Mouse (Mus musculus) embryonic facial prominence, embryonic 14.5 days (tissue): ENCODE results near the gene Ccdc181. TPM values are rescaled to one million over a fixed set of nuclear protein-coding genes. Genes with fewer than 3 reads are reported as not detected.

Source experiments
- ATAC-seq: fragments of 200-750 bp; cut with Nextera tagmentation; 2 replicates; pipeline ENCODE4 v1.8.0; 2017; ENCODE audit warnings: low read depth, moderate number of reproducible peaks, moderate TSS enrichment
- DNase-seq: peaks from one replicate; pipeline ENCODE4 v3.0.0-alpha.2; 2015; ENCODE audit warnings: low spot score
- H3K27ac ChIP-seq: fragments of 300-500 bp; sonication (generic); replicated peaks from 2 replicates; pipeline ENCODE4 v1.5.1; 2014; ENCODE audit warnings: low read depth, mild to moderate bottlenecking, low read length, moderate library complexity
- H3K27me3 ChIP-seq: fragments of 300-500 bp; sonication (generic); replicated peaks from 2 replicates; pipeline ENCODE4 v1.6.1; 2014; ENCODE audit warnings: low read length; ENCODE audit not compliant: control insufficient read depth, insufficient read depth
- H3K36me3 ChIP-seq: fragments of 300-500 bp; sonication (generic); 2 replicates; pipeline ENCODE4 v1.6.1; 2014; ENCODE audit warnings: low read length, mixed read lengths; ENCODE audit not compliant: control insufficient read depth, insufficient read depth
- H3K4me1 ChIP-seq: fragments of 300-500 bp; sonication (generic); 2 replicates; pipeline ENCODE4 v1.6.1; 2014; ENCODE audit warnings: antibody characterized with exemption, low read length; ENCODE audit not compliant: control insufficient read depth, insufficient read depth
- H3K4me2 ChIP-seq: fragments of 300-500 bp; sonication (generic); 2 replicates; pipeline ENCODE4 v1.6.1; 2014; ENCODE audit warnings: low read depth, mild to moderate bottlenecking, low read length, moderate library complexity, mixed read lengths
- H3K4me3 ChIP-seq: fragments of 300-500 bp; sonication (generic); 2 replicates; pipeline ENCODE4 v1.5.1; 2014; ENCODE audit warnings: low read depth, mild to moderate bottlenecking, low read length
- H3K9ac ChIP-seq: fragments of 300-500 bp; sonication (generic); 2 replicates; pipeline ENCODE4 v1.6.1; 2014; ENCODE audit warnings: low read depth, mild to moderate bottlenecking, low read length, moderate library complexity, mixed read lengths
- H3K9me3 ChIP-seq: fragments of 300-500 bp; sonication (generic); 2 replicates; pipeline ENCODE4 v1.6.1; 2016; ENCODE audit warnings: low read length; ENCODE audit not compliant: control insufficient read depth
- WGBS: fragments of 180-500 bp; shearing (Covaris S2); extraction: QIAGEN DNeasy Blood & Tissue Kit; methylation state at CpG from one replicate; pipeline ENCODE4 v1.1.7; 2014; 5-methylcytosine and 5-hydroxymethylcytosine counted together
- polyA plus RNA-seq: library from polyadenylated mRNA; unstranded; fragments of >200 nt; fragmentation: Nextera tagmentation; extraction: Ambion mirVana; gene quantifications from 2 replicates; pipeline ENCODE4 v1.2.1, GENCODE M21; 2014

Gene Ccdc181
- polyA plus RNA-seq, 1 experiment from 2014 or later: 9.8 TPM

- no peaks in the 10 kb centered on the region for H3K9me3 ChIP-seq
- no peak overlapping the region for H3K4me2 ChIP-seq
- H3K9ac ChIP-seq: no peak overlapping the region
- 80% methylated on average over 14 of the region's 14 CpGs for WGBS
- no peak for DNase-seq
- ATAC-seq: no peak
- no peaks in the 10 kb centered on the region for H3K4me1 ChIP-seq
- no peak overlapping the region for H3K27ac ChIP-seq
- no peak overlapping the region for H3K4me3 ChIP-seq
- H3K27me3 ChIP-seq: no peaks in the 10 kb centered on the region
- 0 out of 2 replicates have a peak, but pooled peaks cover 4% of the 10 kb centered on the region for H3K36me3 ChIP-seq
These were observed 44.3 kb downstream of the Ccdc181 start for GRCm38 (mm10) chr1:164319542-164320140.

- Histone ChIP-seq H3K27ac (no peak overlapping the region), H3K36me3 (0 out of 2 replicates have a peak, but pooled peaks cover 4% of the 10 kb centered on the region), H3K4me2 (no peak overlapping the region), H3K9me3 (no peaks in the 10 kb centered on the region), H3K4me3 (no peak overlapping the region), H3K4me1 (no peaks in the 10 kb centered on the region), H3K27me3 (no peaks in the 10 kb centered on the region), H3K9ac (no peak overlapping the region)
- DNase-seq (peak; percentile 2), ATAC-seq (no peak)
- WGBS: 80% methylated on average over 5 of the region's 5 CpGs
These were observed 45.3 kb downstream of the Ccdc181 start for GRCm38 (mm10) chr1:164320731-164321130.

- no peaks in the 10 kb centered on the region for H3K4me1 ChIP-seq
- ATAC-seq: no peak
- H3K4me2 ChIP-seq: no peak overlapping the region
- WGBS: 82% methylated on average over 10 of the region's 10 CpGs
- no peak overlapping the region for H3K4me3 ChIP-seq
- H3K9me3 ChIP-seq: no peaks in the 10 kb centered on the region
- no peak overlapping the region for H3K9ac ChIP-seq
- H3K27ac ChIP-seq: no peak overlapping the region
- DNase-seq: no peak
- H3K27me3 ChIP-seq: no peaks in the 10 kb centered on the region
- 0 out of 2 replicates have a peak, but pooled peaks cover 4% of the 10 kb centered on the region for H3K36me3 ChIP-seq
These were observed 46.0 kb downstream of the Ccdc181 start for GRCm38 (mm10) chr1:164321408-164321807.

- 0 out of 2 replicates have a peak, but pooled peaks cover 4% of the 10 kb centered on the region for H3K36me3 ChIP-seq
- no peaks in the 10 kb centered on the region for H3K27me3 ChIP-seq
- no peaks in the 10 kb centered on the region for H3K4me1 ChIP-seq
- 78% methylated on average over 8 of the region's 8 CpGs for WGBS
- no peak overlapping the region for H3K4me2 ChIP-seq
- no peak overlapping the region for H3K27ac ChIP-seq
- no peak for DNase-seq
- no peaks in the 10 kb centered on the region for H3K9me3 ChIP-seq
- H3K4me3 ChIP-seq: no peak overlapping the region
- no peak overlapping the region for H3K9ac ChIP-seq
- ATAC-seq: no peak
These were observed 47.7 kb downstream of the Ccdc181 start for GRCm38 (mm10) chr1:164322987-164323650.

GRCm38 (mm10) chr1:164324221-164324620 is 48.8 kb downstream of the Ccdc181 start:
- Histone ChIP-seq H3K27ac (no peak overlapping the region), H3K4me3 (no peak overlapping the region), H3K27me3 (no peaks in the 10 kb centered on the region), H3K9ac (no peak overlapping the region), H3K36me3 (no peaks in the 10 kb centered on the region), H3K4me2 (no peak overlapping the region), H3K9me3 (no peaks in the 10 kb centered on the region), H3K4me1 (no peaks in the 10 kb centered on the region)
- 90% methylated on average over 4 of the region's 4 CpGs for WGBS
- ATAC-seq (no peak), DNase-seq (no peak)

GRCm38 (mm10) chr1:164324878-164325277 is 49.5 kb downstream of the Ccdc181 start:
- Histone ChIP-seq H3K9ac (no peak overlapping the region), H3K36me3 (no peaks in the 10 kb centered on the region), H3K27me3 (no peaks in the 10 kb centered on the region), H3K4me2 (no peak overlapping the region), H3K9me3 (no peaks in the 10 kb centered on the region), H3K4me3 (no peak overlapping the region), H3K4me1 (no peaks in the 10 kb centered on the region), H3K27ac (no peak overlapping the region)
- DNase-seq: no peak
- ATAC-seq: no peak
- 90% methylated on average over 2 of the region's 2 CpGs for WGBS

DNA sequence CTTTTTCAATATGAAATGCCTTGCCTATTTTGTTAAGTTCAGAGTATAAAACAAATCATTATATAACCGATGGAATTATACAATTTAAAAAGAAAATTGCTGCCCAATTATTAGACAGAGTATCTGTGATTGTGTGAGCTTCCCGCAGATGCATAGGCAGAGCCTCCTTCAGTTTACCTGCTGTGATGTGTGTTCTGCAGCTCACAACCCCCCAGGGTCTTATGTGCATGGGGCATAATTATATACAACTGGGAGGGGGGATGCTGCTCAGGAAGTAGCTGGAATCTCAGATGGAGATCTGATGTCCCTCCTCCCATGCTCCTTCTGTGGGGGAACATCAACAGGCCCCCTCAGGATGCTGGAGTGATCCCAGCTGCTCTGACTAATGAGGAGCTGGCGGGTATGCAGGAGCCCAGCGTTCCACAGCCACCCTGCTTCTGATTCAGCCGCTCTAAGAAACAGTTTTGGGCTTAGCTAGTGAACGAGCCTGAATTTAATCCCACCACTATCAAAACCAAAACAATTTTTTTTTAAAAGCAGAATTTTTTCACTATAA is 51.3 kb downstream of the Ccdc181 start:
- H3K4me3 ChIP-seq: no peak overlapping the region
- DNase-seq: peak; percentile 40
- ATAC-seq: peak; percentile 76; the same call in 1 of the 2 replicates
- 49% methylated on average over 6 of the region's 6 CpGs for WGBS
- no peaks in the 10 kb centered on the region for H3K27me3 ChIP-seq
- H3K4me2 ChIP-seq: no peak overlapping the region
- no peaks in the 10 kb centered on the region for H3K36me3 ChIP-seq
- H3K27ac ChIP-seq: no peak overlapping the region
- H3K9me3 ChIP-seq: no peaks in the 10 kb centered on the region
- H3K4me1 ChIP-seq: no peaks in the 10 kb centered on the region
- H3K9ac ChIP-seq: no peak overlapping the region

- no peak for ATAC-seq
- H3K36me3 ChIP-seq: no peaks in the 10 kb centered on the region
- H3K4me1 ChIP-seq: no peaks in the 10 kb centered on the region
- DNase-seq: no peak
- no peak overlapping the region for H3K4me3 ChIP-seq
- WGBS: 80% methylated on average over 7 of the region's 7 CpGs
- H3K27me3 ChIP-seq: no peaks in the 10 kb centered on the region
- no peak overlapping the region for H3K27ac ChIP-seq
- H3K9me3 ChIP-seq: no peaks in the 10 kb centered on the region
- H3K9ac ChIP-seq: no peak overlapping the region
- H3K4me2 ChIP-seq: no peak overlapping the region
These were observed 52.4 kb downstream of the Ccdc181 start for GRCm38 (mm10) chr1:164327764-164328163.
